Mouse (Mus musculus): ENCODE measurements around the gene Gm11077.

DNA sequence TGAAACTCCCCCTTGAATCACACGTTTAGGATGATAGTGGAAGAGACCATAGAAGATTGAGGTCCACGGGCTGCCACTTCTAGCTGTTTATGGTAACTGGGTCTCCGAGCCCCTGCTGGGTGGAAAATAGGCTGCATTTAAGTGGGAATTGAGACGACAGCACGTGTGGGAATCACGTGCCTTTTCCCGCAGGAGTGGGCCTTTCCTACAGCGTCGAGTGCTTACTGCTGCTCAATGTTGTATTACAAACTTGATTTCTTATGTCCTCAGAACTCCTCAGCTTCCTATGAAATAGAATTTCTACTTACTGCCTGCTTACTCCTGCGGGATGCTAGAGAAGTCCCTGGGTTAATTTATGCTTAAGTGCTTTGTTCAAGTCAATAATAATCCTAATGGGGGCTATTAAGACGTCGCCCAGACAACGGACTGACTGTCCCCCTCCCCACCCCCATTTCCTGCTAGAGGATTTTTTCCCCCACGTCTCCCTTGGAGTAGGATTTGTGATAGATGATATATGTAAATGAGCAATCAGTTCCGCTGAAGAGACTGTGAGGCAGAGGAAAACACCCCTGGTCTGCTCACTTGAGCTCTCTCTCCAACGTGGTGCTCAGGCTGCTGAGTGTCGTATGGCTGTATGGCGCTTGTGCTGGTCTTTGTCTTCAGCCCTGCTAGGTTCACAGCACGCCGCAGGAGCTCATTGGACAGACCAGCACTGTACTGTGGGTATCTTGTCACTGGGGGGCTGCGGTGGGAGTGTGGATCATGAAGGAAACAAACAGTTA lies 40.0 kb downstream of the Gm11077 start:
- TF ChIP-seq GATA1 (IDR thresholded peaks at IDR 0.05; ENCODE audit: borderline replicate concordance, low read length) = no peak
- no peak for TF ChIP-seq FLI1 (IDR thresholded peaks at IDR 0.05; ENCODE audit: low read length)

Measured in megakaryocyte, embryonic 14.5 days (primary cell).